Mouse (Mus musculus) cerebellum, postnatal 10 days (tissue): ENCODE measurements around the gene Hoxb8.

Source experiments
- DNase-seq, 2 experiments: peaks; one replicate each; pipeline ENCODE4 v3.0.0; 2021; ENCODE audit warnings: mixed read lengths in 2 of 2

The Hoxb8 gene

DNA sequence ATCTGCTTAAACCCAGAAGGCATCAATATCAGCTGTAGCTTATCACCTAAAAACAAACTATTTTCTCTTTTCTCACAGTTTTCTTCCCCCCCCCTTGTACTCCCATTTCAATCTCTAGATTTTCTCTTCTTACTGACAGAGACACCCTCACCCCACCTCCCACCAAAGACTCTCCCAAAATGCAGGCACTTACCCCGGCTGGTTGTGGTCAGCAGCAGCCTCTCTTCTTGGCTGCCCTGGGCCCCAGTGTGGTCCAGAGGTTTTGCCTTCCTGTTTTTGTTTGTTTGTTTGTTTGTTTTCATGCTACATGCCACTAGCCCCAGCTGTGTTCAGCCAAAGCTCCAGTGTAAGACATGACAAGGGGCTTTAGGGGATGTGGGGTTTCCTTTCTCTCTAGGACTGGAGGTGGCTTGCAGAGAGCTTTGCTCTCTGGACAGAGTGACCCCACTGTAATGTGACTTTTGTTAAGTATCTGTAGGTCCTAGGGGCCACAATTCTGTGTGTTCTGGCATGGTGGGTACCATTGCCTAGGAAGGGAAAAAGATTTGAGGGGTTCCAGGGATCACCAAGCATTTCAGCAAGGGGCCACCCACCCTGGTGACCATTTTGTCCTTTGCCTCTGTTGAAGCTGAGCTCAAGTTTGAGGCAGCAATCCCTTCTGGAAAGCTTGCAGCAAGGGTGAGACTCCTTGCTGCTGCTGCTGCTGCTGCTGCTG is 13.5 kb upstream of the Hoxb8 start:
- DNase-seq: no peak

DNA sequence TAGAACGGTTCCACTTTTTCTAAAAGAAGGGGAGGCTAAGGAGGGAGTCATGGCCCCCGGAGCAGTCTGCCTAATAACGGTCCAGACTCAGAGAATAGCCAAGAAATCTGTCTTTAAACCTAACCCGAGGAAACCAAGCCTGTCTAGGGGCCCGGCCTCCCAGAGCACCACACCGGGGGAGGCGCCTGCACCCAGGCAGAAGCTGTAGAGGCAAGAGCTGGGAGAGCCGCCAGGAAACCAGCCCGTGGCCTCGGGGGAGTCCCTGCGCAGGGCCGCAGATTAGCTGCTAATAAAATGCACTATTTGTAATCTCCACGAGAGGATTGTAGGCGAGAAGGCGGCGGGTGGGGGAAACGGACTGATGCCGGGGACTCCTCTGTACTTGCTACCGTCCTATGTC is 11.8 kb upstream of the Hoxb8 start:
- no peak for DNase-seq

DNA sequence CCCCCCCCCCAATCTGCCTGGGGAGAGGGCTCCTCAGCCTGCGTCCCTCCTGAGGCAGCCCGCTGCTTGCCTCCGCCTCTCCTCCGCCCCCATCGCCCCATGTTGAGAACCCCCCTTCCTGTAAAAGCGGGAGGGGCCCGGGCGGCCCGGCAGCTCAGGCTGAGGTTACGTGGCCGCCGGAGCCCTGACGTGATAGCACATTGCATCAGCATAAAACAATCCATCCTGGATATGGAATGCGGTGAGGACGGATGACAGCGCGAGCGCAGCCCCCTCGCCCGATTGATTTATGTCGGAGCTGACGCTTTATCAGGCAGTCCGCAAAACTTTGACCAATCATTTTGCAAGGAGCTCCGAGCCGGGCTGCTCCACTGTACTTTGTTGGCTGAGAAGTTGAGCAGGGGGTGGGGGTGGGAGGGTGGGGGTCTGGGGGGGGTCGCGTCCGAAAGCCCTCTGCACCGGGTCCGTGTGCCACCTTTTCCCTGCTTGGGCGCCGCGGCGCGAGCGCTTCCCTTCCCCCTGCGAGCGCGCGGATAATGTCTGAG is 10.6 kb upstream of the Hoxb8 start, which contains the start of gene Hoxb9:
Hoxb9 (plus strand) TSS at position 462 of the 545 bp plus-strand sequence.
- DNase-seq: no peak

DNA sequence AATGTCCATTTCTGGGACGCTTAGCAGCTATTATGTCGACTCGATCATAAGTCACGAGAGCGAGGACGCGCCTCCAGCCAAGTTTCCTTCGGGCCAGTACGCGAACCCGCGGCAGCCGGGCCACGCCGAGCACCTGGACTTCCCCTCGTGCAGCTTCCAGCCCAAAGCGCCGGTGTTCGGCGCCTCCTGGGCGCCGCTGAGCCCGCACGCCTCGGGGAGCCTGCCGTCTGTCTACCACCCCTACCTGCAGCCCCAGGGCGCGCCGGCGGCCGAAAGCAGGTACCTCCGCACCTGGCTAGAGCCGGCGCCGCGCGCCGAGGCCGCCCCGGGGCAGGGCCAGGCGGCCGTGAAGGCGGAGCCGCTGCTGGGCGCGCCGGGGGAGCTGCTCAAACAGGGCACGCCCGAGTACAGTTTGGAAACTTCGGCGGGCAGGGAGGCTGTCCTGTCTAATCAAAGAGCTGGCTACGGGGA is 10.1 kb upstream of the Hoxb8 start:
- no peak for DNase-seq

DNA sequence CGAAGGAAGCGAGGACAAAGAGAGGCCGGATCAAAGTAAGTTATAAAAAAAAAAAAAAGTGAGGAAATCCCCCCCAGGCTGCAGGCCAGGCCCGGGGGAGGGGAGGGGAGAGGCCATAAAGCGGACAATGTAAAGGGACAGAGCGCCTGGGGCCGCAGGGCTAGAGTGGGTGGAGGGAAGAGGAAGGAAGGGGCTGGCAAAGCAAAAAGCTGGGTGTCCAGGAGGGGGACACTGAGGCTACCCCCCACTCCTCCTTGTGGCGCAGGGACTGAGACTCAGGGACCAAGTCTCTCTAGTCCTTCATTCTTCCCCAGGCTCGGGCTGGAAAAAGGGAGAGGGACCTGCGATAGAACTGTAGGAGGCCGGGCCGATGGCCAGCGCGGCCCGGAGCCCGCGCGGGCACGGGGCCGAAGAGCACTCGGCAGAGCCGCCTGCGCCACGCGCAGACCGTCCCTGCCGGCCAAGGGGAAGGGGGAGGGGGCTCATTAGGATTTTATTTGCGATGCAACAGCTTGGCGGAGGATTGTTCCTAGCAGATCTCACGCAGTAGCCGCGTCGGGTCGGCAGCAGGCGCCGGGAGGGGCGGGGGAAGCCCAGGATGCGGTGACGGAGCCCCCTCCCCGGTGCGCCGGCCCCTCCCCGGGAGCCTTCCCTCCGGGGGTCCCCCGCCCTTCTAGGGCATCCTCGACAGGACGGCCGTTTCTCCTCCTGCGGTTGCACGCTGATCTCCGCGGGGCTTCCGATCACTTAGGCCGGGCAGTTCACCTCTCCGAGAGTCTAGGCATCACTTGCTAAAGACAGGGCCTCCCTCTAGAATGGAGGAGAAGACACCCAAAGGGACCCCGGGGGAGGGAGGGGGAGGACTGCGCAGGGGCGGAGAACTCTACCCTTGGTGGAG is 9.4 kb upstream of the Hoxb8 start:
- DNase-seq: peak in 1 of 2 experiments; percentile 64

DNA sequence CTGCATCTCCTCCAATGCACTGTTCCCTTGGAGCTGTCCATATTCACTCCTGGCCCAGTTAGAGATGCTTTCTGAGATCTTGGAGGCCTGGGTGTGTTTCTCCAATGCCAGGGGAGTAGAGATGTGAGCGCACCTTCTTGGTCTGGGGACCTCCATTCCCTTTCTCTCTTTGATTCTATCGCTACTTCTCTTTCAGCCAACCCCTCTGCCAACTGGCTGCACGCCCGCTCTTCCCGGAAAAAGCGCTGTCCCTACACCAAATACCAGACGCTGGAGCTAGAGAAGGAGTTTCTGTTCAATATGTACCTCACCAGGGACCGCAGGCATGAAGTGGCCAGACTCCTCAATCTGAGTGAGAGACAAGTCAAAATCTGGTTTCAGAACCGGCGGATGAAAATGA is 7.3 kb upstream of the Hoxb8 start:
- no peak for DNase-seq

DNA sequence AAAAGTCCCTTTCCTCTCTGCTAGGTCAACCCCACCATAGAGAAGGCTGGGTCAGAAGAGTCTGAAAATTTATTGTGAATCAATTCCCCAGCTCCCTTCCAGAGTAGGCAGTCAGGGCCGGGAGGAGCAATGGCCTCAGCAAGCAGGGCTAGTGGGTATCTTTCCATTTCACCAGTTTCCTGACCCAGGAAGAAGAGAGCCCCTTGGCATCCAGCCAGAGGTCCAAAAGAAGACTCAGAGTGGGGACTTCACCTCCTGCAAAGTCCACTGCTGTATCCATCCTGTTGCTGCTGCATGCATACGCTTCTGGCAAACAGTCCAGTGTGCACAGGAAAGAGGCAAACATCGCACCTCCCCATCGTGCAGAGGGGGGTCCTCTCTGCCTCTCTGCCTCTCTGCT is 5.8 kb upstream of the Hoxb8 start:
- no peak for DNase-seq

DNA sequence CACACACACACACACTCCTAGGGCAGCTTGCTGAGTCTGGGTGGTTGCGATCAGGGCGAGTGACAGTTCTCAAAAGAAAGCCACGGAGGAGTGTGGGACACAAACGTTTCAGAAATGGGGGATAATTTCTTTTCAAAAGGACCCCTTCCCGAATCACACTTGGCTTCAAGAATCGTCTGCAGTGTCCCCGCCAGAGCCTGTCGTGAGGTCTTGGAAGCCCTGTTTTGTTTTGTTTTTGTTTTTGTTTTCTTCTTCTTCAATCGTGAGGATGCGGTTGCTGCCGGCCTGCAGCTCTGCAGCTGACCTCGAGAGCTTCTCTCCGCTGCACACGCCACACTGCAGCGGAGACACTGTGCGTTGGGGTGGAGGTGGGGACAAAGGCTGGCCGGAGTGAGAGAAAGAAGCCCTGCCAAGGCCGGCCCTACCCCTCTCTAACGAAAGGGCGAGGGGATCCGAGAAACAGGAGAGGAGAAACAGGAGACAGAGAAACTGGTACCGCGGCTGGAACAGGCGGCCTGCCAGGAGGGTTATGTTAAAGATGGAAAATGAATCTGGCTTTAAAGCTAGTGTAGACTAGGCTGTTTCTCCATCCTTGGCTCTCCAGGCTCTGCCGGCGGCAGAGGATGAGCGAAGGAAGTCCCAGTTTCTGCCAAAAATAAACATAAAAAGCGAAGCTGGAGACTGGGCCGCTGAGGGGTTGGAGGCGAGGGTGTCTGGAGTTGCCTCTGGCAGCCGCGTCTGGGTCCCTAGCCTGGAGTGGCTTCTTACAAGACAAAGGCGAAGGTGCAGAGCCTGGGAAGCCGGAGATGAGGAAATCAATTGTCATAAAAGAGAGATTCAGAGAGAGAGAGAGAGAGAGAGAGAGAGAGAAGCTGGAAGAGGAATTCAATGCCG is 4.3 kb upstream of the Hoxb8 start:
- peak in 1 of 2 experiments; percentile 30 for DNase-seq

DNA sequence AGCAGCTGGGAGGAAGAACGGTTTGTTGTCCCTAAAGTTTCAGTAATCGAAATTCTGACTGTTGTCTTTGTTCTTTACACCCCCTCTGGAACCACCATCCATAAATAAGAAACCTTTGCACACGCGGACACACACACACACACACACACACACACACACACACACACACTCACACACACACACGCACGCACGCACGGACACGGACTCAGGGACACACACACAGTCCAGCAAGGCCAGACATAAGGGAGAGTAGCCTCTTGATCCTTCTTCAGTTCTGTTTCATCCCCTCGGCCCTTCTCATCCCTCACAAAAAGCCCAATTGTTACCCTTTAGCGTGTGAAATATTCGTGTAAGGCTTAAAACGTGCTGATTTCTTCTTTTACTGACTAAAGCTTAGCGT is 3.4 kb upstream of the Hoxb8 start:
- DNase-seq: no peak

DNA sequence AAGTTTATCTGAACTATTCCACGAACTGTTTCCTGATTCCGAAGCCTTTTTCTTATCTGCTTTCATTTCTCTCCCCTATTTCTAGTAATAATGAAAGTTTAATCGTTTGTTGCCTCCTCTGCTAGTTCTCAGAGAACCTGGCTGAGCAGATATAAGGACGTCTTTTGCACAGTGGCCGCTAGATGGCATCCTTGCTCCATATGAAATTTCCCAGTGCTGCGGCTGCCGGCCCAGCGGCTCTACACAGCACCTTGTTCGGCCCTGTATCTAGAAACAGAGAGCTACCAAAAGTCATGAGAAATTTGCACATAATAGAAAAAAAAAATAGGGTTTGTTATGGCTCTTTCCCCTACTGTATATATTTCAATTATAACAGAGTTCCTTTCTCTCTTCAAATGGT is 2.9 kb upstream of the Hoxb8 start:
- DNase-seq: peak; percentile 90 to 92

DNA sequence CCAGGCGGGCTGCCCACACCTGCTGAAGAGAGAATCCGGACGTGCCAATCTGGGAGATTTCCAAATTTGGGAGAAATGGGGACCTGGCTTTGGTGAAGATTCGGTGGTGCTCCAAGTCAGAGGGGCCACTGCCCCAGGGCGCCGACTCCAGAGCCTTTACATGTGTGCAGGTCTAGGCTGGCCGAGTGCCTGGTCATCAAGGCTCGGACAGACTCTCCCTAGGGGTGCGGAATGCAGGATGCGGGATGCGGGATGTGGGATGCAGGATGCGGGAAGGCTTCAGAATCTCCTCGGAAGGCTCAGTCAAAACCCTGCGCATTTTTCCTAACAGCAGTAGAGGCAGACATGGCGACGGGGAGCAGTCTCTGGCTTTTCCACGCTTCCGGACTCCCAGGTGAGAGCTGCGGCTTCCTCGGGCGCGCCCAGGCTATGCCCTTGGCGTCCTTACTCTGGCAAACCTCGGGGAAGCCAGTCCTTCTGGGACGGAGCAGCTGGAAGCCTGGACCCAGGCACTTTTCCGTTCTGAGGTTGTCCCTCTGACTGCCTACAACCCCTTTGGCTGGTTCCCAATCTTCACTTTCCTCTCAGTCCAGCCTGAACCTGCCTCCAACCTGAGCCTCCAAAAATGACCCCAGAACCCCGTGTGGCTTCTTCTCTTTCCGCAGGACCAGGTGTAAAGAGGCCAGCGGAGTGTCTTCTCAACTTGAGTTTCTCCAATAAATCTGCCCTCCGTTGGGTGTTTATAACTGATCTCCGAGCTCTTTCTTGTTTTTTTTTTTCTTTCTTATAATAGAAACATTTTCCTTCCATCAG is 2.1 kb upstream of the Hoxb8 start:
- no peak for DNase-seq

DNA sequence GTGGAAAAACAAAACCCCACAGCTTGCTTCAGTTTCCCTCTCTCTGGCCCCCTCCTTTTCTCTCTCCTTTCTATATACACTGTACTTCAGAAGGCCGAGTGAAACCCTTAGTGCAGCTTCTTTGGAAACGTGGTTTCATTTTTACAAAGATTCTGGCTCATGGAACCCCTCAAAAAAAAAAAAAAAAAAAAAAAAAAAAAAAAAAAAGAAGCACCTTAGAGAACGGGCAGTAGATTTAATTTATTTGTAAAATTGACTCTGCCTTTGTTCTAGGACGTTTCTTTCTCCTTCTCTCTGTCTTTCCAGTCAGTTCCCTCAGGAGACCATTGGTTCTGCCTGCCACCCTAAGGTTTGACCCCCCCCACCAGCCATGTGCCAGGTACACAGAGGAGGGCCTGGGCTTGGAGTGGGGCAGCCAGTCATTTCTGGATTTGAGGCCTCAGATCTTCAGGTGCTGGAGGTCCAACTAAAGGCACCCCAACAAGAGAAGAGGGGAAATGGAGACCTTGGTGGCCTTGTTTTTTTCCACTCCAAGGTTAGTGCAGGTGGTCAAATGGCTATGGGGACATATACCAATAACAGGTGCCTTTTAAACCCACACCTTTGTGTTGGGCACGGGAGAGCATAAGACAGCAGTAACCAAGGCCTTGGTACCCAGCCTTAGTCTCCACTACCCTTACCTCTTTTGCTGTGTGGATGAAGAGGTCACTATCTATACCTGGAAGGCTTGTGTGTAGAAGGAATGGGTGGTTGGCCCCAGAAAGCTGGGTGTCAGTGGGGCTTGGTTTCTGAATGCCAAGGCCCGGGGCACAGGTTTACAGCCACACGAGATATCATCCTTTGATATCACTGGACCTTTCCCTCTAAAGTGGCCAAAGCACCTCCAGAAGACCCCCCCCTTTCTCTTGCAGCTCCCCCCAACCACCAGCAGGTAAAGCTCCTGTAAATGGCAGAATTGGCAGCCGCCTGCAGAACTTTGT is 1.0 kb upstream of the Hoxb8 start:
- no peak for DNase-seq

DNA sequence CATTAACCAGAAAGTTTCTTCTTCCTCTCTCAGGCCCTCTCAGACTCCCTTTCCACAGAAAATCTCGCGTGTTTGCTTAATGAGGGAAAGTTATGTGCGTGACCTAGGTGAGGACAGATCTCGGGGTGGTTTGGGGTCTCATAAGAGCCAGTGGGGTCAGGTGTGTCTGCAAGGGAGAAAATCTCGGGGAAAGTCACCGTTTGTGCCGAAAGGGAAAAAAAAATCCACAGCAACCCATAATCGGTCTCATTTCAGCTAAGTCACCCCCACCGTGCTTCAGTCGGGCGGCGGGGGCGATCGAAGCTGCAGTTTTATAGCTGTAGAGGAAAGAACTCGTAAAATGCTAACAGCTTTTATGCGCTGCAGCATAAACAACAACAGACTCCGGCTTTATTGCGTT is 309 bp upstream of the Hoxb8 start:
- DNase-seq: no peak

DNA sequence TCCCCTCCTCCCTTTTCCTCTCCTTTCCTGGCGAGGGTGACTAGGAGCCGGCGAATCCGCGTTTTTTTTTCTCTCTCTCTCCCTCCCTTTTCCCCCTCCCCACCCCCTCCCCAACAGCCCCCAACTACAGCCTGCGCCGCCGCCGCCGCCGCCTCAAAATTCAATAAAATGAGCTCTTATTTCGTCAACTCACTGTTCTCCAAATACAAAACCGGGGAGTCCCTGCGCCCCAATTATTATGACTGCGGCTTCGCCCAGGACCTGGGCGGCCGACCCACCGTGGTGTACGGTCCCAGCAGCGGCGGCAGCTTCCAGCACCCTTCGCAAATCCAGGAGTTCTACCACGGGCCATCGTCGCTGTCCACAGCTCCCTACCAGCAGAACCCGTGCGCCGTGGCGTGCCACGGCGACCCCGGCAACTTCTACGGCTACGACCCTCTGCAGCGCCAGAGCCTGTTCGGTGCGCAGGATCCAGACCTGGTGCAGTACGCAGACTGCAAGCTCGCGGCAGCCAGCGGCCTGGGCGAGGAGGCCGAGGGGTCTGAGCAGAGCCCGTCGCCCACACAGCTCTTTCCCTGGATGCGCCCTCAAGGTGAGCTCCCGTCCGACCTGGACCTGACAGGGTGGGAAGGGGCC is 1.2 kb downstream of the Hoxb8 start:
- no peak for DNase-seq

DNA sequence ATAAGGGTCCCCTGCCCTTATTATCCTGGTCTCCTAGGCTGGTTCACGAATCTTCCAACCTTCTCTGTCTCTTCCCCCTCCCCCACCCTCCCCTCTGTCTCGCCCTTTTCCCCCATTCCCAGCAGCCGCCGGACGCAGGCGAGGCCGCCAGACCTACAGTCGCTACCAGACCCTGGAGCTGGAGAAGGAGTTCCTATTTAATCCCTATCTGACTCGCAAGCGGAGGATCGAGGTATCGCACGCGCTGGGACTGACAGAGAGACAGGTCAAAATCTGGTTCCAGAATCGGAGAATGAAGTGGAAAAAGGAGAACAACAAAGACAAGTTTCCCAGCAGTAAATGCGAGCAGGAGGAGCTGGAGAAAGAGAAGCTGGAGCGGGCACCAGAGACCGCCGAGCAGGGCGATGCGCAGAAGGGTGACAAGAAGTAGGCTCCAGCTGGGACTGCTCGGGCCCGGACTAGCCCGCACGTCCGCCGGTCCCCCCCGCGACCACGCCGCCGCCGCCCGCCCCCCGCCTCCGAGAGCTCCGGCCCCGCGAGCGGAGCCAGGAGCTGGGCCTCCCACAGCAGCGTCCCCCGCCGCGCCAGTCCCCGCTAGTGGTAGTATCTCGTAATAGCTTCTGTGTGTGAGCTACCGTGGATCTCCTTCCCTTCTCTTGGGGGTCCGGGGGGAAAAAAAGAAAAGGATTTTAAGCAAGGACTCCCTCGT is 2.5 kb downstream of the Hoxb8 start:
- no peak for DNase-seq

DNA sequence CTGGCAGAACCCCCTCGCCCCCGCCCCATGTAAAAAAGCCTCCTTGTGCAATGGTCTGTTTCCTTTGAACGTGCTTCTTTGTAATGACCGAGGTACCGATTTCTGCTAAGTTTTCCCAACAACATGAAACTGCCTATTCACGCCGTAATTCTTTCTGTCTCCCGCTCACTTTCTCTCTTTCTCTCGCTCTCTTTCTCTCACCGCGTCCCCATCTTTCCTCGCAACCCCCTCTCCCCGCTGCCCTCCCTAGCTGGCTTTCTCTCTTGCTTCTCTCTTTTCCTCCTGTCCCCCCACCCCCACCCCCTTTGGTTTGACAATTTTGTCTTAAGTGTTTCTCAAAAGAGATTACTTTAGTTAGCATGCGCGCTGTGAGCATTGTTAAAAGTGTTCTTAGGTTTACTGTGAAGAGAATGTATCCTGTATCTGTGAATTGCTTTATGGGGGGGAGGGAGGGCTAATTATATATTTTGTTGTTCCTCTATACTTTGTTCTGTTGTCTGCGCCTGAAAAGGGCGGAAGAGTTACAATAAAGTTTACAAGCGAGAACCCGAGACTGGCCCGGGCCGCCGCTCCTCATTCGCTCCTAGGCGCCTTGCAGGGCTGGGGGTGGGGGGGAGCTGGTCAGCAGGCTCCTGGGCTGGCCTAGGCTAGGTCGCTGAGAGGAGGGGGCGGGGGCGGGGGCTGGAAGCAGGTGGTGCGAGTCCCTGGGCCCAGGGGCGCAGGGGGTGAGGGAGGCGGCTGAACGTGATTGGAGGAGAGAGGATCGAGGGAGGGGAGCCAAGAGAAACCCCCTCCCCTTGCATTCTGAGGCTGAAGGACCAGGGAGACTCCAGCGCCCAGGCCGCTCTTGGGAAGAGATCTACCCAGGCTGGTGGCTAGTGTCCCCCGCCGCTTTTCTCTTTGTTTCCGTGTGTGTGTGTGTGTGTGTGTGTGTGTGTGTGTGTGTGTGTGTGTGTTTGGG is 3.3 kb downstream of the Hoxb8 start:
- DNase-seq: no peak

DNA sequence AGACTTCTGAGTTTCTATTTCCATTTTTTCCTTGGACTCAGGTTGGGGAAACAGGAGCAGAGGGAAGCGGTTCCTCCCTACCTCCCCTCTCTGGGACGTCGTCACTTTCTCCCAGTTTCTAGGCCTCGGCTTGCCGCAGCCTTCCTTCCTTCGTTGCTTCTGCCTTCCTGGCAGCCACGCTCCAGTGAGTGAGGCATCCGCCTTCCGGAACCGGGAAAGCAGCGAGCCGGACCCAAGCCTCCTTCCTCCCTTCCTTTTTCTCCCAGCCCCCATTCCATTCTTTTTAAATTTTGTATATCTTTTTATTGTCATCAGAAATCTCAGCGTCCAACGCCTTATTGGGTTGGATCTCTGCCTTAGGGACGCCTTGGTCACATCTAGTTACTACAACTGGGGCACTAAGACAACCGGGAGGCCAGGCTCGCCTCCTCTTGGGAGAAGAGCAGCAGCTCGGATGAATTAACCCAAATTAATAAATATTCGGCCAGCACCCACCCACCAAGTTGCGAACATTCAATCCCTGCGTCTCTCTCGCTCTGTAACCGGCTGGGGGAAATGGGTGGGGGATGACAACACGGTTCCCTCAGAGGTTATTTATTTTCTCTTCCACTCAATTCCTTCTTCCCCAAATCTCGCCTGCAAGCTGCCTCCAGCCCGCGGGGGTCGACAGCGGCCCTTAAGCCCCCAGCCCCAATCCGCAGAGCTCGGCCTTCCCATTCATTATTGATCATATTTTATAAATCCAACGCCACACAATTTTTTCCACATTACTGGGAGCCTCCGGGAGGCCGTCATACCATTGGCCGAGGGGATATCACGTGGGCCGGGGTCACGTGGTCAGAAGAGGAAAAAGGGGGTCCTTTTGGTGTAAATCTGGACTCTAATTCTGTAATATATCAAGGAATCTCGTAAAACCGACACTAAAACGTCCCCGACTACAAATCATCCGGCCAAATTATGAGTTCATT is 4.3 kb downstream of the Hoxb8 start, which contains the start of gene Hoxb7:
Hoxb7 (plus strand) TSS at position 853 of the 968 bp plus-strand sequence.
- DNase-seq: no peak
